Mouse (Mus musculus) c-Kit-positive CD71-positive TER-119-positive erythroid progenitor cells, embryonic 14.5 days (primary cell): Measurements from ENCODE around the gene Cryz.

ENCODE experiments used
- DNase-seq: peaks from one replicate; pipeline ENCODE4 v3.0.0-alpha.2; 2013; ENCODE audit warnings: low spot score

Gene Cryz

GRCm38 (mm10) chr3:154596488-154596933 is at the start of gene Cryz:
TSS of gene Cryz (plus strand) at chr3:154596711.
- DNase-seq: peak; percentile 89

GRCm38 (mm10) chr3:154547549-154548426 is 48.7 kb upstream of the Cryz start:
- no peak for DNase-seq

GRCm38 (mm10) chr3:154548868-154549301 is 47.6 kb upstream of the Cryz start:
- no peak for DNase-seq

GRCm38 (mm10) chr3:154550326-154551034 is 46.0 kb upstream of the Cryz start:
- DNase-seq: no peak

GRCm38 (mm10) chr3:154551035-154551411 is 45.5 kb upstream of the Cryz start:
- no peak for DNase-seq

GRCm38 (mm10) chr3:154562192-154562591 is 34.3 kb upstream of the Cryz start:
- DNase-seq: no peak

GRCm38 (mm10) chr3:154565437-154565836 is 31.1 kb upstream of the Cryz start:
- DNase-seq: no peak

GRCm38 (mm10) chr3:154570029-154570575 is 26.4 kb upstream of the Cryz start:
- no peak for DNase-seq

- DNase-seq: no peak
These were observed 25.7 kb upstream of the Cryz start for GRCm38 (mm10) chr3:154570786-154571185.

GRCm38 (mm10) chr3:154572341-154572972 is 24.1 kb upstream of the Cryz start:
- DNase-seq: peak; percentile 44

GRCm38 (mm10) chr3:154573666-154574065 is 22.8 kb upstream of the Cryz start:
- no peak for DNase-seq

- DNase-seq: no peak
These were observed 18.6 kb upstream of the Cryz start for GRCm38 (mm10) chr3:154577895-154578294.

- no peak for DNase-seq
These were observed 12.2 kb upstream of the Cryz start for GRCm38 (mm10) chr3:154584351-154584750.

- DNase-seq: no peak
These were observed 5.5 kb upstream of the Cryz start for GRCm38 (mm10) chr3:154590971-154591370.

GRCm38 (mm10) chr3:154591621-154592020 is 4.9 kb upstream of the Cryz start:
- DNase-seq: no peak

GRCm38 (mm10) chr3:154593596-154593995 is 2.9 kb upstream of the Cryz start:
- no peak for DNase-seq

GRCm38 (mm10) chr3:154594156-154594555 is 2.4 kb upstream of the Cryz start:
- DNase-seq: no peak

GRCm38 (mm10) chr3:154596934-154597554 is 533 bp downstream of the Cryz start, which contains the start of gene Tyw3:
TSS of gene Tyw3 (minus strand) at chr3:154597104.
- peak; percentile 88 for DNase-seq

GRCm38 (mm10) chr3:154597561-154597960 is 1.1 kb downstream of the Cryz start:
- DNase-seq: no peak

GRCm38 (mm10) chr3:154602141-154602540 is 5.6 kb downstream of the Cryz start:
- no peak for DNase-seq

GRCm38 (mm10) chr3:154604871-154605270 is 8.4 kb downstream of the Cryz start:
- DNase-seq: no peak

GRCm38 (mm10) chr3:154607896-154608295 is 11.4 kb downstream of the Cryz start:
- no peak for DNase-seq
